Mouse (Mus musculus) lung, embryonic 14.5 days (tissue): ENCODE measurements around the gene Spats1. TPM values are rescaled to one million over a fixed set of nuclear protein-coding genes. Genes with fewer than 3 reads are reported as not detected.
"Not testable (repeated sequence)": the region's sequence is repeated elsewhere in the genome, so short reads cannot be mapped to it uniquely, and the experiment has no call there.

Experiments
- ATAC-seq: fragments of 200-750 bp; cut with Nextera tagmentation; 2 replicates; pipeline ENCODE4 v1.8.0; 2017; ENCODE audit warnings: mild to moderate bottlenecking, moderate TSS enrichment, moderate library complexity; ENCODE audit not compliant: insufficient read depth
- DNase-seq: peaks from one replicate; pipeline ENCODE4 v3.0.0-alpha.2; 2015
- H3K27ac ChIP-seq: fragments of 300-500 bp; sonication (generic); 2 replicates; pipeline ENCODE4 v1.5.1; 2014; ENCODE audit warnings: low read depth, mild to moderate bottlenecking, moderate library complexity
- H3K27me3 ChIP-seq: fragments of 300-500 bp; sonication (generic); 2 replicates; pipeline ENCODE4 v1.6.1; 2014; ENCODE audit warnings: low read length, control low read depth; ENCODE audit not compliant: insufficient read depth
- H3K36me3 ChIP-seq: fragments of 300-500 bp; sonication (generic); 2 replicates; pipeline ENCODE4 v1.6.1; 2014; ENCODE audit warnings: control low read depth; ENCODE audit not compliant: insufficient read depth
- H3K4me1 ChIP-seq: fragments of 300-500 bp; sonication (generic); 2 replicates; pipeline ENCODE4 v1.6.1; 2014; ENCODE audit warnings: antibody characterized with exemption, control low read depth; ENCODE audit not compliant: insufficient read depth
- H3K4me2 ChIP-seq: fragments of 300-500 bp; sonication (generic); 2 replicates; pipeline ENCODE4 v1.6.1; 2014; ENCODE audit warnings: mild to moderate bottlenecking
- H3K4me3 ChIP-seq: fragments of 300-500 bp; sonication (generic); 2 replicates; pipeline ENCODE4 v1.5.1; 2014; ENCODE audit warnings: low read depth, low read length
- H3K9ac ChIP-seq: fragments of 300-500 bp; sonication (generic); 2 replicates; pipeline ENCODE4 v1.6.1; 2014
- H3K9me3 ChIP-seq: fragments of 300-500 bp; sonication (generic); 2 replicates; pipeline ENCODE4 v1.6.1; 2016; ENCODE audit warnings: low read depth, low read length, control low read depth
- CTCF ChIP-seq: IDR thresholded peaks from 2 replicates; pipeline ENCODE4 v1.5.1; 2016; ENCODE audit warnings: antibody characterized with exemption, low read depth
- WGBS: fragments of 180-500 bp; shearing (Covaris S2); extraction: QIAGEN DNeasy Blood & Tissue Kit; methylation state at CpG from one replicate; pipeline ENCODE4 v1.1.7; 2014; 5-methylcytosine and 5-hydroxymethylcytosine counted together
- polyA plus RNA-seq: library from polyadenylated mRNA; unstranded; fragments of >200 nt; fragmentation: Nextera tagmentation; extraction: Ambion mirVana; gene quantifications from 2 replicates; pipeline ENCODE4 v1.2.1, GENCODE M21; 2014

Spats1 gene
- polyA plus RNA-seq, 1 experiment from 2014 or later: 0.43 TPM

- no peak overlapping the region for H3K9ac ChIP-seq
- no peaks in the 10 kb centered on the region for H3K4me1 ChIP-seq
- 82% methylated on average over 4 of the region's 4 CpGs for WGBS
- DNase-seq (no peak), ATAC-seq (no peak)
- no peak for TF ChIP-seq CTCF
- H3K27ac ChIP-seq: no peak overlapping the region
- H3K4me3 ChIP-seq: no peak overlapping the region
- H3K36me3 ChIP-seq: no peaks in the 10 kb centered on the region
- H3K27me3 ChIP-seq: no peaks in the 10 kb centered on the region
- no peaks in the 10 kb centered on the region for H3K9me3 ChIP-seq
- H3K4me2 ChIP-seq: no peak overlapping the region
Measured at GRCm38 (mm10) chr17:45458516-45458915, 16.7 kb downstream of the Spats1 start.

- 85% methylated on average over 5 of the region's 5 CpGs for WGBS
- Histone ChIP-seq H3K9ac (no peak overlapping the region), H3K4me1 (no peaks in the 10 kb centered on the region), H3K9me3 (no peaks in the 10 kb centered on the region), H3K4me2 (no peak overlapping the region), H3K27ac (no peak overlapping the region), H3K27me3 (no peaks in the 10 kb centered on the region), H3K36me3 (no peaks in the 10 kb centered on the region), H3K4me3 (no peak overlapping the region)
- ATAC-seq (no peak), DNase-seq (no peak)
- TF ChIP-seq CTCF: no peak; the same call in 1 of the 2 replicates
Measured at GRCm38 (mm10) chr17:45457487-45457886, 17.7 kb downstream of the Spats1 start.

GRCm38 (mm10) chr17:45456260-45457152 is 18.7 kb downstream of the Spats1 start:
- TF ChIP-seq CTCF: no peak
- Histone ChIP-seq H3K36me3 (no peaks in the 10 kb centered on the region), H3K9ac (no peak overlapping the region), H3K4me3 (no peak overlapping the region), H3K4me1 (no peaks in the 10 kb centered on the region), H3K4me2 (no peak overlapping the region), H3K27me3 (no peaks in the 10 kb centered on the region), H3K27ac (no peak overlapping the region), H3K9me3 (no peaks in the 10 kb centered on the region)
- DNase-seq: no peak
- ATAC-seq: no peak
- 63% methylated on average over 13 of the region's 13 CpGs for WGBS

- not testable (repeated sequence) for H3K27me3 ChIP-seq, ATAC-seq, H3K4me3 ChIP-seq, DNase-seq, H3K4me1 ChIP-seq, H3K4me2 ChIP-seq, H3K27ac ChIP-seq, H3K36me3 ChIP-seq, H3K9me3 ChIP-seq, H3K9ac ChIP-seq
- 82% methylated on average over 8 of the region's 9 CpGs for WGBS
Measured at GRCm38 (mm10) chr17:45455783-45456182, 19.4 kb downstream of the Spats1 start.

- no peak overlapping the region for H3K4me3 ChIP-seq
- 86% methylated on average over 2 of the region's 2 CpGs for WGBS
Measured at GRCm38 (mm10) chr17:45454794-45455193, 20.4 kb downstream of the Spats1 start.

GRCm38 (mm10) chr17:45452271-45452670 is 22.9 kb downstream of the Spats1 start:
- no peak overlapping the region for H3K4me2 ChIP-seq
- DNase-seq (no peak), ATAC-seq (no peak)
- H3K27ac ChIP-seq: no peak overlapping the region
- no peaks in the 10 kb centered on the region for H3K36me3 ChIP-seq
- 95% methylated on average over 1 of the region's 1 CpGs for WGBS
- no peaks in the 10 kb centered on the region for H3K9me3 ChIP-seq
- H3K9ac ChIP-seq: no peak overlapping the region
- no peaks in the 10 kb centered on the region for H3K4me1 ChIP-seq
- H3K4me3 ChIP-seq: no peak overlapping the region
- no peak for TF ChIP-seq CTCF
- H3K27me3 ChIP-seq: no peaks in the 10 kb centered on the region

More at GRCm38 (mm10) chr17:45454794-45455193, 20.4 kb downstream of the Spats1 start:
- no peaks in the 10 kb centered on the region for H3K4me1 ChIP-seq
- no peaks in the 10 kb centered on the region for H3K9me3 ChIP-seq
- no peak overlapping the region for H3K27ac ChIP-seq
- DNase-seq (no peak), ATAC-seq (no peak)
- H3K4me2 ChIP-seq: no peak overlapping the region
- H3K27me3 ChIP-seq: no peaks in the 10 kb centered on the region
- no peak overlapping the region for H3K9ac ChIP-seq
- no peak for TF ChIP-seq CTCF
- H3K36me3 ChIP-seq: no peaks in the 10 kb centered on the region

- ATAC-seq (no peak), DNase-seq (no peak)
- Histone ChIP-seq H3K4me1 (no peaks in the 10 kb centered on the region), H3K27ac (no peak overlapping the region), H3K36me3 (no peaks in the 10 kb centered on the region), H3K9ac (no peak overlapping the region), H3K4me2 (no peak overlapping the region), H3K27me3 (no peaks in the 10 kb centered on the region), H3K9me3 (no peaks in the 10 kb centered on the region), H3K4me3 (no peak overlapping the region)
- WGBS: 88% methylated on average over 6 of the region's 6 CpGs
- TF ChIP-seq CTCF: no peak
Measured at GRCm38 (mm10) chr17:45450153-45450552, 25.1 kb downstream of the Spats1 start.
